Mouse (Mus musculus) spleen, postnatal 14 days (tissue): Measurements from ENCODE around the gene Prkar1b.

Experiments used
- DNase-seq, 2 experiments: peaks; one replicate each; pipeline ENCODE4 v3.0.0; 2021 to 2022; ENCODE audit warnings: low spot score in 2 of 2

The Prkar1b gene

DNA sequence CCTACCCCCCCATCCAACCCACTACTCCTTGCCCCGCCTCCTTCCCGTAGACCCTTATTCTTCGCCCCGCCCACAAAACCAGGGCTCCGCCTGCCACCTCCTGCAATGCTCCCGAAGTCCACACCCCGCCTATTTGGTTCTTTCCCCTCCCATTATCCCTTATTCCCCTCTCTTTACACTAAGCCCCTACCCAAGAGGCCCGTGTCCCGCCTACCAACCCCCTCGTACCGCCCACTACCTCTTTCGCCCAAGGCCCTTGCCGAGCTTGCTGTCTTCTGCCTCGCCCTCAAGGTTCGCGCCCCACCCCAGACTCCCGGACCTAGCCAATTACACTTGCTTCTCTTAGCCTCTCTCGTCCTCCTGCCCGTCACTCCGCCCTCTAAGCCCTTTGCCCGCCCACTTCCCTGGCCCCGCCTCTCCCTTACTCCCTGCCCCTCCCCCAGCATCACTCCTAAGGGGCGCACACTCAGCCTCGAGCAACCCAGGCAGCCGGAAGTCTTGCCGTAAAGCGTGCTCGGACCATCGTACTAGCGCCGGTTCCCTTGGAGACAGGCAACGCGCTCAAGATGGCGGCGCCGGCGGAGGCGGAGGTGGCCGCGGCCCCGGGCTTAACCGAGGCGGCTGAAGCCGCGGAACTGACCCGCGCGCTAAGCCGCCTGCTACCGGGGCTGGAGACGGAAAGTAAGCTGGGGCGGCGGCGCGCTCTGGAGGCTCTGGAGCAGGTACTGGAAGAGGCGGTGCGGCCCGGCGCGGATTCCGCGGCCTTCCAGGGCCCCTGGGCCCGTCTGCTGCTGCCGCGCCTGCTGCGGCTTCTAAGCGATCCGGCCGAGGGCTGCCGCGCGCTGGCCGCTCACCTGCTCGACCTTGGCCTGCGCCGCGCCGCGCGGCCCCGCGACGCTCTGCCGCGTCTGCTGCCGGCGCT, at the start of gene Prkar1b, which contains the start of gene Dnaaf5:
Gene Prkar1b, minus strand, starts transcription at position 321 of the 922 bp plus-strand sequence.
Gene Dnaaf5, plus strand, starts transcription at position 543 of the 922 bp plus-strand sequence.
- peak; percentile 91 to 93 for DNase-seq

DNA sequence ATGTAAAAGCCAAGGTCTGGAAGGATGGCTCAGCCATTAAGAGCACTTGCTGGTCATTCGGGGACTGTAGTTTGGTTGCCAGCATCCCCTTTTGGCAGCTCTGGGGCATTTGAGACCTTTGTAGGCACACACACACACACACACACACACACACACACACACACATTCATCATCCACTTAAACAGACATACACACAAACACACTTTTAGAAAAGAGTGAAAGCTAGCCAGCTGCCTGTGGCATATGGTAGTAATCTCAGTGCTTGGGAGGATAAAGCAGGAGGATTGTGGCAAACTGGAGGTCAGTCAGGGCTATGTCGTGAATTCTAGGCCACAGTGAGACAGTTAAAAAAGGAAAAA, 49.8 kb upstream of the Prkar1b start:
- no peak for DNase-seq

DNA sequence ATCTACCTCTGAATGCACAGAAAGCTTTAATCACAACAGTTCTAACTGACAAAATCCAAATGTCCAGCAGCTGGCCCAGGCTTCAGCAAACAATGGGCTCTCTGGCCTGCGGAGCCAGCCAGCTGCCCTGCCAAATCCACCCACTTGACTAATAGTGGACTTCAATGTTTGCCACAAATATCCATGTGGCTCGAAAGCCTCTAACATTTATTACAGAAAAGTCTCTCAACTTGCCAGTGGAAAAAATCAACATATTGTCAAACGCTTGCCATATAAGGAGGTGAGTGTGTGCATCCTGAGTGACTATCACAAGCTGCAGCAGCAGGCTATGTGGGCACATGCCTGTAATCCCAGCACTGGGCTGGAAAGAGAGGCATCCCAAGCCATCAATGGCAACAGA, 49.0 kb upstream of the Prkar1b start:
- DNase-seq, result no peak

DNA sequence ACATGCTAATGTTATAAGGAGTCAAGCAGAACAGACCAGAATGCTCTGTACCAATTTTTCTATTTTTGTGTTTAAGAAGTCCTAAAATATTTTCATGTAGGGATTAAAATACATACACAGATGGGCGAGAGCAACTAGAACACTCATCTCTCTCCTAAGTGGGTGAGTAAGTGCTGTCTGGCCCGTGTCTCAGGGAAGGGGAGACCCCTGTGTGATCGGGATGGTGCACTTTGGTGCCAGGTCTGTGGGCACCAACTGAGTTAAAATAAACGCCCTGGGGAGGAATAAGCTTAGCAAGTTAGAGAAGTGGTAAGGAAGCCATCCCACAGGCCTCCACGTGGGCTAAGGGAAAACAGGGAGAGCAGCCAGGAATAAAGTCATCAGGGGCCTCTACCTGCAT, 41.2 kb upstream of the Prkar1b start:
- DNase-seq, result no peak

DNA sequence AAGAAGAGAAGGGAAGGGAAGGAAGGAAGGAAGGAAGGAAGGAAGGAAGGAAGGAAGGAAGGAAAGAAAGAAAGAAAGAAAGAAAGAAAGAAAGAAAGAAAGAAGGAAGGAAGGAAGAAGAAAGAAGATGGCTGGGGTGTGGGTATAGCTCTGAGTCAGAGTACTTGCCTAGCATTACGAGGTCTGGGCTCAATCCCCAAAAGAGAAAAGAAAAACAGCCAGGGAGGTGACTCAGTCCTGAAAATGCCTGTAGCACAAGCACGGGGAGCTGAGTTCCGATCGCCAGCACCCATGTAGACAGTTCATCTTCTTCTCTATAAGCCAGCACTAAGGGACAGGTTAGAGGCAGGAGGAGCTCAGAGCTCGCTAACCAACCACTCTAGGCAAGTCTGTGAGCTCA, 39.9 kb upstream of the Prkar1b start:
- DNase-seq, result no peak

DNA sequence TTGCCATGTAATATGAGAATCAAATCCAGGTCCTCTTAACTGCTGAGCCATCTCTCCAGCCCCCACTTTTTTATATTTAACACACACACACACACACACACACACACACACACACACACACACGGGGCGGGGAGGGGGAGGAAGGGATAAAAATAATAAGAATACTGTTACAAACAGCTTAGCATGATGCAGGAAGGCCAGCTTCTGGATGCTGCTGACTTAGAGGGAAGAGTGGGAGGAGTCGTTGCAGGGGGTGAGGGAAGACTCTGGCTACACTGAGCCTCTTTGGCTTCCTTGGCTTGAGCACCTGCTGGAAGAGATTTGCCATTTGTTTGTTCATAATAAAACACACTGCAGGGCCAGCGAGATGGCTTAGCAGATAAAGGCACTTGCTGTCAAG, 35.1 kb upstream of the Prkar1b start:
- DNase-seq, result no peak

DNA sequence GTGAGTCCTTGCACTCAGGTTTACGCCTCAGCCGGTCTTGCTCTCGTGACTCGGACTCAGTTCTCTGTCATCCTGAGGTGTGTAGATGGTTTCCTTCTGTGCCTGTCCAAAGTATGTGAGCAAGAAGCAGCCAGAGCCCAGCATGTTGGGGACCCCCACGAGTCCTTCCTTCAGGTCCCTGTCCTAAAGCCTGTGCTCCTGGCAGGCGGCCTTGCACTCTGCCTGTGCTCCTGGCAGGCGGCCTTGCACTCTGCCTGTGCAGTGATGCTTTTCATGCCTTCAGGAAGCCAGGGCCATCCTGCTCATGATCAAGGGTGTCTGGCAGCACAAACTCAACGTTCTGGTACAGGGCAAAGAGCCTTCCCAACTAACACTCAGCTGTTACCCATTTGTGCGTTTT, 33.8 kb upstream of the Prkar1b start:
- DNase-seq, result no peak

DNA sequence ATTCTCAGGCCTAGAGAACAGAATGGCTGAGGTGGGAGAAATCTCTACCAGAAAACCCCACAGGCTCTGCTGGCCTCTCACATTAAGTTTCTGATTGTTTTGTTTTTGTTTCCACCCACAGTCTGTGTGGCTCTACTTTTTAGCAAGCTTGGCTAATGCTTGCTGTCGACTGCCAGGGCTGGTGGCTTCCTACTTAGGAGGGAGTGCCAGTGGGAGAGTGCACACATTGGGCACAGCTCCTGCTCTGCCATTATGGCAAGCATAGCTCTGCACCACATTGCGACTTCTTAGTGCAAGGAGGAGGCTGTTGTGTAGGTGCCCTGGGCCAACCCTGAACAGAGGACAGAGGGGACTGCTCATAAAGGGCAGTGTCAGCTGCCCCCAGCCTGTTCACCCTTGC, 33.3 kb upstream of the Prkar1b start:
- DNase-seq, result no peak

DNA sequence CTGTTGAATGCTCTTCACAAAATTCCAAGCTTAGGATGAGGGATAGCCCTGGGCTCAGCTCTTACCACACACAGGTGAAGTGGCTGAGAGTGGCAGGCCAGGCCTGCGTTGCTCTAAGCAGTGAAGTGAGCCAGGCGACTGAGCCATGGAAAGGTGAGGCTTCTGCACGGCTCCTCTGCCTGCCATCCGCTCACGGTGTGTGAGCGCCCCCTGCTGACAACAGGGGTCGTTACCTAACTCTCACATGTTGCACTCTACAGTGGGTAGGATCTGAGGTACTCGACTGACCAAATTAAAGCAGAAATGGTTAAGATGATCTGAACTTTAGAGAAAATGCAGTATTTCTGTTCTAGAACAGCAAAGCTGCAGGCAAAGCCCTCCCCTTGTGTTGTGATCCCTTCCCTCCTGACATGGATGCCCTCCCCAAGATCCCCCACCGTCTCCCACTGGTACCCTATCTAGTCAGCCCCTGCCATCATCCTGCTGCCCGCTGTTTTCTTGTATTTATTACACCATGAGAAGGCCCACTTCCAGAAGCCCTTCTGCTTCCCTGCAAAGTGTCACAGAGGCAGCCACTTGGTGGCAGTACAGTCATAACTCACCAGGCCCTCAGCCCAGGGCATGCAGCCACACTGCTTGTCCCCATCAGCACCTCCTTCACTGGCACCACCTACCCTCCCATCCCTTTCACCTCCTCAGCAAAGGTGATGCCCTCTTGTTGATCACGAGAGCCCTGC, 29.3 kb upstream of the Prkar1b start:
- DNase-seq, result peak; percentile 63 to 76

DNA sequence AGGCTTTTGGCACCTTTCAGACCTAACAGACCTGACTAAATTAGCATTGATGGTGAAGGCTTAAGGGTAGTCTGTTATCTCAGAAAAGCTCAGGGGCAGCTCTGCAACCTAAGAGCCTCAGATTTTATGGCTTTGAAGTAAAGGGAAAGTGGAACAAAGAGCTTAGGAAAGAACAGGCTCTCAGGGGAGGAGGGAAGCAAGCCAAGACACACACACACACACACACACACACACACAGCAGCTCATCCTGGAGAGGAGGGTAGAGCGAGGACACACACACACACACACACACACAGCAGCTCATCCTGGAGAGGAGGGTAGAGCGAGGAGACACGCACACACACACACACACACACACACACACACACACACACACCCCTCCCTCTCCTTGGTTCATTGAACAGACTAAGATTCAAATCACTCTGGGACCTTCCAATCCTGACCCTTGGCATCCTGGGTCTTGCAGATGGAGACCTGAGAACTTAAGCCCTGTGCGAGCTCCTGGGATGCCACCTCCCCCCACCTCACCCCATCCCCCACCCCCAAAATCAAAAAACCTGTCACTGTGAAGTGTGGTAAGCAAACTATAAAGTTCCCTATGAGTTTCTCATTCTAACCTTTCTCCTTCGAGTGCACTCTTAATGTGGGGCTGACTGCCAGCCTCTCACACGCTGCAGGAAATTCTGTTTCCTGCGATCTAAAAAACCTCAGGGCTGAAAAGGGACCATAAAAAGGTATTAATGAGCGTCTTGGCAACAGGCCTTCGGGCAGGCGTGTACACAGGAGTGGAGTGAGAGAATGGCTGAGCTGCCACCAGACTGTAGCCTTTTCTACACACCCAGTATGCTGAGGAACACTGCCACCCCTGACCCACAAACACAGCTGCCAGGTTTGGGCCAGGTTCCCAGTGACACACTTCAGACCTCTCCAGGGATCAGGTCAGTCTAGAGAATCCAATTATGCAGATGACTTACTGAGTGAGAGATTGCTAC, 25.1 kb upstream of the Prkar1b start:
- no peak for DNase-seq

DNA sequence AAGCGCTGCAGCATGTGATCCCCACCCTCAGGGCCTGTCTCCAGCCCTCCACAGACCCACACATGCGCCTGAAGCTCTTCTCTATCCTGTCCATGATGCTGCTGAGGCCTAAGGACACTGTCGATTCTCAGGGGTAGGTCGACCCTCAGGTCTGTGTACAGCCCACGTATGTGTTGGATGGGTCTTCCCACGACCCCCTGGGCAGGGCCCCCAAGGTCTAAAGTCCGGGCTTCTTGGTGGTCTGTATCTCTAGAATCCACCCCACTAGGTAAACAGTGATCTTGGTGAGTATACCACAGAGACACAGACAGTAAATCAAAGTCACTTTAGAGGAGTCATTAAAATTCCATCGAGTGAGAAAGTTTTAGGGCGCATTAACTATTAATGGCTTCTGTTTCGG, 24.3 kb upstream of the Prkar1b start:
- DNase-seq, result no peak

DNA sequence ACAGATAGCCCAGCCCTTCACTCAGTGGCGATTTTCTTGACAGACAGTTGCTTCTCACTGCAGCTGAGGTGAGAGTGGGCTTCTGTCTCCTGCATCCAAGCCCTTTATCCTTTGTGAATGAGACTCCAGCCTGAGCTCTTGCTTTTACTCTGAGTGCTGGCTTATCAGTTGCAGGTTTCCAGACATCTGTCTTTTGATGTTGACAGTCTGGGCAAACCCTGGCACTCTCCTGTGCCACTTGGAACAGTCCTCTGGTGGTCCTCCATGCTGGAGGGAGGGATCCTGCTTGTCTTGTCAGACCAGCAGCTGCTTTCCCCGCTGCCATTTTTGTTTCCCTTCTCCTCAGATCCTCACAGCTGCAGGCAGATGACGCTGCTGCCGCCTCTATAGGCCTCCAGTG, 22.1 kb upstream of the Prkar1b start:
- no peak for DNase-seq

DNA sequence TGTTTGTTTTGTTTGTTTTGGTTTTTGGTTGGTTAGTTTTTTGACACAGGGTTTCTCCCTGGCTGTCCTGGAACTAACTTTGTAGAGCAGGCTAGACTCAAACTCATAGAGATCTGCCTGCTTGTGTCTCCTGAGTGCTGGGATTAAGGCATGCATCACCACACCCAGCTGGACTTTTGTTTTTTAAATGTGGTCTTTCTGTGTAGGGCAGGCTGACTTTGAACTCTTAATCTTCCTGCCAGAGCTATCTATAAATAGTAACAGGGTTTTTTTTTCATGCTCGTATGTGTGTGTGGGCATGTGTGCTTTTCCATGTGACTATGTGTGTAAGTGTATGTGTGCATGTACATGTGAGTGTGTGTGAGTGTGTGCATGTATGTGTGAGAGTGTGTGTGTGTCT, 17.7 kb upstream of the Prkar1b start:
- DNase-seq, result no peak

DNA sequence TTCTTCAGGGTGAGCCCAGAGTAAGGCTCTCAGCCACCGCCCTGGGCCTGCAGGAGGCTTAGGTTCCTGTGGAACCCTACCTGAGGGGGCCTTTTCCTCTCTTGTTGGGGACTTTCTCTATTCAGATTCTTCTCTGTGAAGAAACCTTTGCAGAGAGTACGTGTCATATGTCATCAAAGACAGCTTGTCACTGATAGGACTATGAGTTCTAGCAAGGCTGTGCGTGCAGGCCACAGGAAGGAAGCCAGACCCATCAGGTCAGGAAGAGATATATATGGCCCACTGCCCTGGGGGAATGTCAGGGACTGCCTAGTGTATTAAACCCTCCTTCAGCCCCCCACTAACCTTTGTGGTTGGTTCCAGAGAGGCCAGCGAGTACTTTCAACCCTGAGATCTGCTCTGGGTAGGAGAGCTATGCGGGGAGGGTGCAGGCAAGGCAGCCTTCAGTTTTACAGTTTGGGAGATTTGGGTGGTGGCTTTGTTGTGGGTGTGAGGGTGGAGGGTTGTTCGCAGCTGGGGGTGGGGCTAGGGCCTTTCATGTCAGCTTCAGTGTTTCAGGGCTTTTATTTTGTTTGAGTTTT, 17.1 kb upstream of the Prkar1b start:
- DNase-seq, result no peak

DNA sequence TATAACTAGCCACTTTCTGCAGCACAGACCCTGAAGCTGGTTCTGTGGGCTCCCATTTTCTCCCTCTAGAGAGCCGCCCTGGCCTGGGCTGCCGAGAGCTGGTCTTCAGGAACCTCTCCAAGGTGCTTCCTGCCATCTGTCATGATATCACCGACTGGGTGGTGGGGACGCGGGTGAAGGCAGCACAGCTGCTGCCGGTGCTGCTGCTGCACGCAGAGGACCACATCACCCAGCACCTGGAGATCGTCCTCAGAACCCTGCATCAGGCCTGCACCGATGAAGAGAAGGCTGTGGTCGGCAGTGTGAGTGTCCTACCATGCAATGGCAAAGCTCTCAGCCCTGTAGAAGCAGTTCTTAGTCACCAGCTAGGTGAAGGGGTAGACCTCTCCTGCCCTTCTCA, 11.8 kb upstream of the Prkar1b start:
- DNase-seq, result no peak

DNA sequence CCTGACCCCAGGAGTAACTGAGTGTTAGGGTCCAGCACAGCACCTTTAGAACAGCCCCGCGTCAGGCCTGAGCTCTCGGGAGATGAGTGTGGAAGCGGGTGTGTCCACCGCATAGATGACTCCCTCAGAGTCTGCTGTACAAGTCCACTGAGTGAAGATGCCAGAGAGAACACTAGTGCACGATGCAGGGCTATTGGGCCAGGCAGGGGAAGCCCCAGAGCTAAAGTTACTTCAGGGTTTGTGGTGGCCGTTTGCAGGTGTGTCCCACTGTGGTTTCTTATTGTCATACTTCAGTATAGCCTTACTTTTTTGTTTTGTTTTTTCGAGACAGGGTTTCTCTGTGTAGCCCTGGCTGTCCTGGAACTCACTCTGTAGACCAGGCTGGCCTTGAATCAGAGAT, 11.1 kb upstream of the Prkar1b start:
- no peak for DNase-seq

DNA sequence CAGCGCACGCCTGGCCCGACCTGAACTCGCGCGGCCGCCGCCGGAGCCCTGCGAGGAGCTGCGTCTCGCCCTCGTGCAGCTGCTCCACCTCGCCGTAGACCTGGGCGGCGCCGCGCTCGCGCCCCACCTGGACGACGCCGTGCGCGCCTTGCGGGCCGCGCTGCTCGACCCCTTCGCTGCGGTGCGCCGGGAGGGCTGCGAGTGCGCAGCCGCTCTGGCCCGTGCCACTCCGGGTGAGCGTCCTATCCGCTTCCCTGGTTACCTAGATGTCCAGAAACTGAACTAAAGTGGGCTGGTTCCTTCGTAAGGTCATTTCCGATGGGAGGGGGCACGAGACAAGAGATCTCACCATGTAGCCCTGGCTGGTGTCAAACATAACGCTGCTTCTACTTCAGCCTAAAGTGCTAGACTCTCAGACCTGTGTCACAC, 816 bp upstream of the Prkar1b start:
- DNase-seq, result peak in 1 of 2 experiments; percentile 23

DNA sequence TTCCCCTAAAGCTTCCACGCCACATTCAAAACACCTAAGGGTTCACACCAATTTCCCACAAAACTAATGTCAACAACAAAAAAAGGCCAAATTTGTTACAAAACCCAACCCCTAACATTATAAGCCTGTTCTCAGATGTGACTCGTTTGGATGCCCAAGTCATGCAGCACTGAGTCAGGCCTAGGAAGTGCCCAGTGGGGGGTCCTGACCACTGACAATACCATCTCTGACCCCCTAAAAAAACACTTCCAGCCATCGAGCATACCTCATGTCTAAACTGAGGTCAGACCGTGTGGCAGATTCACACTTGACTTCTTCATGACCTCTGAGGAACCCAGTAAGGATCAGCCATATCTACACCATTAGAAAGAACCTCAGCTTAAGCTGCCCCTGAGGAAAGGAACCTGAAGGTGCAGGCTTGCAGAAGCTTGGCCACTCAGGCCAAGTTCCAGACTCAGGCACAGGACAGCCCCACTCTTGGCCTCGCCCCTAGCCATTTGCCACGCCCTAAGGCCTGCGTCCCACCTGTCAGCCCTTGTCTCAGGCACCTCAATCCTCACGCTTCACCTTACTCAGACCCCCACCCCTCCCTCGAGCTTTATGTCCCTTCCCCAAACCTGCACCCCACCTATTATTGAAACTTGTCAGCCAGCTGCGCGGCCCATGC, 662 bp downstream of the Prkar1b start:
- peak in 1 of 2 experiments; percentile 24 for DNase-seq

DNA sequence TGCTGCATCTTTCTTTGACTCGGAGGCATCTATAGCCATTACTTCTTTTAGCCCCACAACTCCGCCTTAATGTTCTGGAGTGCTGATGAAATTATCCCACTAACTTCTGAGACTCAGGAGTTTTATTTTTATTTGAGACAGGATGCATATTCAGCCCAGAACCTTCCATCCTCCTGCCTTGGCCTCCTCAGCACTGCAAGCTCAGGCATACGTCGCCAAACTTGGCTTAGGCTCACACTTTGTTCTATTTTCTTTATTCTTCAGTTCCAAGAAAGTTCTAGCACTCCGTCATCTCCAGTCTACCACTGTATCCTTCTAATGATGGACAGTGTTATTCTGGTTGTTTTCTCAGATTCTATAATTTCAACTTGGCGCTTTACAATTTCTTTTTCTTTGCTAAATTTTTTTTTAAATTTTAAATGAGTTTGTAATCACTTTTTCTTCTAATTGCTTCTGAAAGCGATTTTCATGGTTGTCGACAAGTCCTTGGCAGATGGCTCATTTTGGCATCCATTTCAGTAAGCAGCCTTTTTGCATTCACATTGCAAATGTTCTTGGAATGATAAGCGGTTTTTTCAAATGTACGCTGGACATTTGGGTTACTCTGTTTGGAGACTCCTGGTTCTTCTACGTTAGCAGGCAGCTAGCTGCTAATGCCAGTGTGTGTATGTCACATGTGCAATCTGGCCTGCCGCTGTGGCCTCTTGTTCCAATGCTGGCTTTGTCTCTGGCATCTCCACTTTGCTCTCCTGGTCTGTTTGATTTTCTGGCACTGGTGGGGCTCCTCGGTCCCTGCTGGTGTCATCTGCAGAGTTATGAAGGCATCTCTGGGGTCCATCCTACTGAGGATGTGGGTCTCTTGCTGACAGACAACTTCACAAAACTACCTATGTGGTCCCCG, 2.4 kb downstream of the Prkar1b start:
- no peak for DNase-seq
